Mouse (Mus musculus) lung, embryonic 15.5 days (tissue): ENCODE results near the gene Cacna2d2. TPM values are rescaled to one million over a fixed set of nuclear protein-coding genes. Genes with fewer than 3 reads are reported as not detected.

Experiments used
- ATAC-seq: fragments of 200-750 bp; cut with Nextera tagmentation; 2 replicates; pipeline ENCODE4 v1.8.0; 2017; ENCODE audit warnings: moderate number of reproducible peaks, borderline replicate concordance; ENCODE audit not compliant: low FRiP score, low TSS enrichment; ENCODE audit errors: extremely low read depth
- H3K27ac ChIP-seq: fragments of 300-500 bp; sonication (generic); 2 replicates; pipeline ENCODE4 v1.5.1; 2015; ENCODE audit warnings: moderate library complexity, mild to moderate bottlenecking, inconsistent platforms
- H3K27me3 ChIP-seq: fragments of 300-500 bp; sonication (generic); 2 replicates; pipeline ENCODE4 v1.6.1; 2015; ENCODE audit warnings: inconsistent platforms
- H3K36me3 ChIP-seq: fragments of 300-500 bp; sonication (generic); 2 replicates; pipeline ENCODE4 v1.6.1; 2015; ENCODE audit warnings: inconsistent platforms
- H3K4me1 ChIP-seq: fragments of 300-500 bp; sonication (generic); 2 replicates; pipeline ENCODE4 v1.6.1; 2015; ENCODE audit warnings: inconsistent platforms
- H3K4me2 ChIP-seq: fragments of 300-500 bp; sonication (generic); 2 replicates; pipeline ENCODE4 v1.6.1; 2015; ENCODE audit warnings: inconsistent platforms, mild to moderate bottlenecking, moderate library complexity
- H3K4me3 ChIP-seq: fragments of 300-500 bp; sonication (generic); 2 replicates; pipeline ENCODE4 v1.5.1; 2015; ENCODE audit warnings: mild to moderate bottlenecking, inconsistent platforms
- H3K9ac ChIP-seq: fragments of 300-500 bp; sonication (generic); 2 replicates; pipeline ENCODE4 v1.6.1; 2015; ENCODE audit warnings: inconsistent platforms
- H3K9me3 ChIP-seq: fragments of 300-500 bp; sonication (generic); 2 replicates; pipeline ENCODE4 v1.6.1; 2016; ENCODE audit warnings: inconsistent platforms
- WGBS: fragments of 180-500 bp; shearing (Covaris S2); methylation state at CpG from one replicate; pipeline ENCODE4 v1.1.7; 2015; 5-methylcytosine and 5-hydroxymethylcytosine counted together
- polyA plus RNA-seq: library from polyadenylated mRNA; unstranded; fragments of >200 nt; fragmentation: Nextera tagmentation; extraction: Ambion mirVana; gene quantifications from 2 replicates; pipeline ENCODE4 v1.2.1, GENCODE M21; 2015

The Cacna2d2 gene
- 0.30 and 0.42 TPM in 2 replicates for polyA plus RNA-seq

DNA sequence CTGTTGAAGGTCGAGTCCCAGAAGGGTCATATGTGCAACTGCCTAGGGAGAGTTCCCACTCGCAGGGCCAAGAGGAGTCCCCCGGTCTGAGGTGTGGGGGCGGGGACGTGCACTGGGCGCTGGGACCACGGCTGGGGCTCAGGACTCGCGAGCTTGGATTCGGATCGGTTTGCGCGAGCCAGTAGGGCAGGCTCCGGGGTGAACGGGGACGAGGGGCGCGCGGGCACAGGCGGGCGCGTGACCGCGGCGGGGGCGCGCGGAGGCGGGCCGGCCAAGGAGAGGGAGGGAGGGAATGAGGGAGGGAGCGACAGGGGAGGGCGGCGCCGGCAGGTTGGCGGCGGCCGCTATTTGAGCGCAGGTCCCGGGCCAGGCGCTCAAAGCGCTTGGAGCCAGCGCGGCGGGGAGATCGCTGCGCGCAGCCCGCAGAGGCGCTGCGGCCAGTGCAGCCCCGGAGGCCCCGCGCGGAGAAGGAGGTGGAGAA, at the start of gene Cacna2d2:
Gene Cacna2d2, plus strand, starts transcription at position 122 of the 481 bp plus-strand sequence.
- peak within 1 kb of the TSS; percentile 57 for H3K4me3 ChIP-seq
- no peaks in the 10 kb centered on the region for H3K9me3 ChIP-seq
- H3K4me2 ChIP-seq, result peak within 1 kb of the TSS; percentile 99
- peak within 1 kb of the TSS; percentile 33 for H3K9ac ChIP-seq
- peaks cover 8% of the 10 kb centered on the region for H3K4me1 ChIP-seq
- ATAC-seq, result peak; percentile 47; the same call in 1 of the 2 replicates
- WGBS, result 2% methylated on average over 26 of the region's 54 CpGs
- peaks cover 71% of the 10 kb centered on the region for H3K27me3 ChIP-seq
- H3K27ac ChIP-seq, result no peak within 1 kb of the TSS
- H3K36me3 ChIP-seq, result no peaks in the 10 kb centered on the region

DNA sequence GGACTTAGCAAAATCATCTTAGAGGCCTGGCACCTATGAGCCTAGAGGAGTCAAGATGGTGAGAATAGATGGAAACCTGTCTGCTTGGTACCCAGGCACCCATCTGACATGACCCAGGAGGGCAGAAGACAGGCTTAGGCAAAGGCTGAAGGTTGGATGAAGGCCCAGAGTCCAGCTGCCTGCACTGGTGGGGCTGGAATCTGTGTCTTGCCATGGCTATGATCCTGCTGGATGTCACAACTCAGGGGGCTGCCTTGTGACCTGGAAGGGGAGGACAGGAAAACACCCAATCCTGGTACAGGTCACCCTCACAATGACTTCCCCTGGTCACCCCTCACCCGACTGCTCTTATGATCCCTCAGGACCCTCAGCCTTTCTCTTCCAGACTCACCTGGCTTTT, 44.6 kb upstream of the Cacna2d2 start:
- H3K9me3 ChIP-seq, result no peaks in the 10 kb centered on the region
- no peak overlapping the region for H3K27ac ChIP-seq
- H3K36me3 ChIP-seq, result no peaks in the 10 kb centered on the region
- no peaks in the 10 kb centered on the region for H3K4me1 ChIP-seq
- WGBS, result 70% methylated on average over 1 of the region's 1 CpGs
- no peak overlapping the region for H3K9ac ChIP-seq
- H3K4me3 ChIP-seq, result no peak overlapping the region
- peaks cover 16% of the 10 kb centered on the region; the same call in 1 of the 2 replicates for H3K27me3 ChIP-seq
- ATAC-seq, result no peak
- H3K4me2 ChIP-seq, result no peak overlapping the region

DNA sequence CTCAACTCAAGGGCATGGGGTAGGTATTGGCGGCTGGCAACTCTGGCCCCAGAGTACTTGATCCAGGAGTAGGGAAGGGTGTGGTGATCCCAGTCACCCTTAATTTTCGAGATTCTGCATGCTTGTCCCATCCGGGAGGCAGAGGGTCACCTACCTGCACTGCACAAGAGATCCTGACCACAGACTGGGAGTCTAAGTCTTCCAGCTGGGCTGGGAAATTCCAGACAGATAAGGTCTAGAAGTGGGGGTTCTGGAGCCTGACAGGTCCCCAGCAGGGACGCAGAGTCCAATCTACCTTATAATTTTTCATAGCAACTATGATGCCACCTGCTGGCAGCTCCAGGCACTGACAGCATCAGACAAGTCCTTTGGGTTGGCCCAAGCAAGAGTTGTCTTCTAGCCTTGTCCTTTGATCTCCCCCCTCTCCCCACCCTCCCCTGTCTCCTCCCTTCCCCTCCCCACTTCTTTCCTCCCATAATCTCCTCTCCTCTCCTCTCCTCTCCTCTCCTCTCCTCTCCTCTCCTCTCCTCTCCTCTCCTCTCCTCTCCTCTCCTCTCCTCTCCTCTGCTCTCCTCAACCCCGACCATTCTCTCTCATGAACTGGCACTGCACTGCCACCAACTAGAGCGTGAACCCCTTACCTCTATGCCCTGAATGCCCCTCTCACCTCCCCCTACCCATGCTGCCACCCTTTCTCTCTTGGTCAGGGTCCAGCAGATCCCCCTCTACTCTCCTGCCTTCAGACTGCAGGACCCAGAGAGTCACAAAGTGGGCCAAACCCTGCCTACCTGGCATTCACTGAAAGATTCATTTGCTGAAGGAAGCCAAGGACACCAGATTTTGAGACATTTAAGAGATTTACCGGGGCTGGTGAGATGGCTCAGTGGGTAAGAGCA, 43.3 kb upstream of the Cacna2d2 start:
- no peak overlapping the region for H3K4me2 ChIP-seq
- H3K9ac ChIP-seq, result no peak overlapping the region
- no peaks in the 10 kb centered on the region for H3K4me1 ChIP-seq
- no peaks in the 10 kb centered on the region for H3K9me3 ChIP-seq
- H3K27me3 ChIP-seq, result peaks cover 16% of the 10 kb centered on the region; the same call in 1 of the 2 replicates
- no peaks in the 10 kb centered on the region for H3K36me3 ChIP-seq
- WGBS, result 43% methylated on average over 7 of the region's 7 CpGs
- no peak overlapping the region for H3K4me3 ChIP-seq
- ATAC-seq, result no peak
- H3K27ac ChIP-seq, result no peak overlapping the region

DNA sequence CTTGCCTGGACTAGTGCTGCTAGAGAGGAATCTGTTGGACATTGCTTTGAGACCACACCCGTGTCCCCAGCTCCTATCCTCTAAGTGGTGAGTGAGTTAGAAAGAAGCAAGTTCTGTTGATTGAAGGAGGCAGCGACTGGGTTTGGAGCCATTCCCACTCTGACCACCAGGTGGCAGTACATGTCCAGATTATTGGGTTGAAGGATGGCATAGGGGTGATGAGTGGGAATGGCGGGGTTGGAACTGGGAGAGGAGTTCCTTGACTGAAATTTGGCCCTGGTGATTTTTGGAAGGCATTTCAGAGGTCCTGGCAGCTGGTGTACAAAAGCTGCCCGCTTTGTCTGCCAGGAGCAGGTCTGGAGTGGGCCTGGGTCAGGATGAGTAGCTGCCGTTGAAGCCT, 41.8 kb upstream of the Cacna2d2 start:
- no peak for ATAC-seq
- Histone ChIP-seq H3K27me3 (peaks cover 16% of the 10 kb centered on the region; the same call in 1 of the 2 replicates), H3K9ac (no peak overlapping the region), H3K36me3 (no peaks in the 10 kb centered on the region), H3K4me2 (no peak overlapping the region), H3K27ac (no peak overlapping the region), H3K9me3 (no peaks in the 10 kb centered on the region), H3K4me3 (no peak overlapping the region), H3K4me1 (no peaks in the 10 kb centered on the region)
- WGBS, result 20% methylated on average over 5 of the region's 5 CpGs

DNA sequence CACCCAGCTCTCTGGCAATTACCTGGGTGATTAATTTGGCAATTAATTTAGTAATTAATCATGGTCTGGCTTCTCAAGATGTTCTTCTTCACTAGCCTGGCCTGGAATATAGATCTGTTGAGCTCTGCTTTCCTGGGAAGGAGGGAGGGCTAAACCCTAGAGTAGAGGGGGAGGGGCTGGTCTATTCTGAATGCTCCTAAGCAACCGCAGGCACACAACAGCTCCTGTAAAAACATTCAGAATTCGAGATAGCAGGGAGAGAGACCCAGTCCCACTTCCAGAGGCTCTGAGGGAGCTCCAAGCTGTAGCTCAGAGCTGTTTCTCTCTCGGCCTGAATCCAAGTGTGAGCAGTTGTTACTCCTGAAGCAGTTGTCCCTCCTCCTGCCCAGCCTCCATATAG, 38.4 kb upstream of the Cacna2d2 start:
- Histone ChIP-seq H3K9ac (no peak overlapping the region), H3K4me1 (no peaks in the 10 kb centered on the region), H3K27me3 (peaks cover 13% of the 10 kb centered on the region; the same call in 1 of the 2 replicates), H3K4me3 (no peak overlapping the region), H3K9me3 (no peaks in the 10 kb centered on the region), H3K36me3 (no peaks in the 10 kb centered on the region), H3K4me2 (no peak overlapping the region), H3K27ac (no peak overlapping the region)
- no peak for ATAC-seq
- 13% methylated on average over 3 of the region's 3 CpGs for WGBS

DNA sequence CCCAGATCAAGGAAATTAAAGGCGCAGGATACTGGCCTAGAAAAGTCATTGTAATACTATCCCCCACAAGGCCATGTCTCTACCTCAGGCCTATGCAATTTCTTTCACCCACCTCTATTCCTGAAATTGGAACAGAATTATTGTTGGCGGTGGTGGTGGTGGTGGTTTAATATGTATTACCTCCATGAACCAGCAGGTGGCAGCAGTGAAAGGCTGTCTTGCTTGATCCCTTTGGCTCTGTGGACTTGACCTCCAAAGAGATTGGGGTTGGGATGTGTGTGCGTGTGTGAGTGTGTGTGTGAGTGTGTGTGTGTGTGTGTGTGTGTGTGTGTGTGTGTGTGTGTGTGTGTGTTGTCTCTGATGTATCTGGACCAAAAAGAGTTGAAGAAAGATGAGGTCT, 32.8 kb upstream of the Cacna2d2 start:
- Histone ChIP-seq H3K4me1 (no peaks in the 10 kb centered on the region), H3K9me3 (no peaks in the 10 kb centered on the region), H3K4me3 (no peak overlapping the region), H3K4me2 (no peak overlapping the region), H3K36me3 (no peaks in the 10 kb centered on the region), H3K27me3 (0 out of 2 replicates have a peak, but pooled peaks cover 4% of the 10 kb centered on the region), H3K9ac (no peak overlapping the region), H3K27ac (no peak overlapping the region)
- WGBS, result 0% methylated on average over 3 of the region's 3 CpGs
- no peak for ATAC-seq

DNA sequence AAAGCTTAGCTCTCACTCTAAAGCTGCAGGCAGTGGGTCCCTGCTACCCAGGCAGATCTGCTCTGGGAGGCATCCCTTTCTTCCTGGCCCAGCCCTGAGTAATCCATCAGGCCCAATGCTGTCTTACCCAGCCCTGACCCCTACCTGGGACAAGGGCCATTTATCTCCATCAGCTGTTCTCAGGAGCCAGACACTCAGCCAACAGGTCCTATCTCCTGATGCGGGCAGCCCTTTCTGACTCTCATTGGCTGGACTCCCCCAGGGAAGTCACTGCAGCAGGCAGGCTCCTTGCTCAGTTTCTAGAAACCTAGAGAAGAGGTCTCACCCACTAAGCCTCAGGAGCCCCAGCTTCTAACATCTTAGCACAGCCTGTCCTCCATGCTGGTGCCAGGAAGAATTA, 31.1 kb upstream of the Cacna2d2 start:
- H3K4me2 ChIP-seq, result no peak overlapping the region
- no peak for ATAC-seq
- H3K27ac ChIP-seq, result no peak overlapping the region
- no peak overlapping the region for H3K4me3 ChIP-seq
- H3K9ac ChIP-seq, result no peak overlapping the region
- H3K4me1 ChIP-seq, result no peaks in the 10 kb centered on the region
- WGBS, result 55% methylated on average over 1 of the region's 1 CpGs
- H3K36me3 ChIP-seq, result no peaks in the 10 kb centered on the region
- H3K27me3 ChIP-seq, result 0 out of 2 replicates have a peak, but pooled peaks cover 4% of the 10 kb centered on the region
- H3K9me3 ChIP-seq, result no peaks in the 10 kb centered on the region

DNA sequence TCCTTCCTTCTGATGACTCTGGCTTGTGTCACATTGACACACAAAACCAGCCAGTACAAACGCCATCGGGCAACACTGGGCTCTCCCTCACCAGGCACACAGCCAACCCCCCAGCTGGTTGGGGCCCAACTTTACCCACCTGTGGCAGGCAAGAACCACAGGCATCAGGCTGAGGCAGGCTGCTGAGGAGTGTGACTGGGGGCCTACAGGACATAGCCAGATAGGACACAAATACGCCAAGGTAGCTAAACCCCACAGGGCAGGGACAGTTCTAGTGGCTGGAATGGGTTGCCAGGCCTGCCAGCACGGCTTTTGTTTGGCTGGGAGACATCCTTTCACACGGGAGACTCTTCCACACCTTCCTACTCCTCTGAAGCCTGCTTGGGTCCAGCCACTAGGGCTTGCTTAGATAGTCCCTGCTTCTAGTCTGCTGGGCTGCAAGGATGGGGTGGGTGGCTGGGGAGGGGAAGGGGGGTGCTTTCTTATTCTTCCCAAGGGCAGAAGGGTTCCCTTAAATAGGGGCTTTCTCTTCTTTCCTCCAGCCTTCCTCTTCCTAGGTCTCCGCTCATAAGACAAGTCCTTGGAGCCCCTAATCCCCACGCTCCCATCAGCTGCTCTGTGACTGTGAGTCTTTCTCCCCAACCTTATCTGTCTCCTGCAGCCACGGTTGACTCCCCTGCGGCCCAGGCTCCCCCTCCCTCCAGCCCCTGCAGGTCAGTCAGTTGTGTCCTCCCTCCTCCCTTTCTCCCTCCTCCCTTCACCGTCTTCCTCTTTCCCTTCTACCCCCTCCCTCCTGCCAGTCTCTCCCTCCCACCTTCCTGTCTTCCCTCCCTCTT, 29.9 kb upstream of the Cacna2d2 start:
- Histone ChIP-seq H3K36me3 (no peaks in the 10 kb centered on the region), H3K4me3 (no peak overlapping the region), H3K4me2 (no peak overlapping the region), H3K4me1 (no peaks in the 10 kb centered on the region), H3K9ac (no peak overlapping the region), H3K9me3 (no peaks in the 10 kb centered on the region), H3K27me3 (peaks cover 4% of the 10 kb centered on the region; the same call in 1 of the 2 replicates), H3K27ac (no peak overlapping the region)
- WGBS, result 33% methylated on average over 10 of the region's 10 CpGs
- ATAC-seq, result no peak

DNA sequence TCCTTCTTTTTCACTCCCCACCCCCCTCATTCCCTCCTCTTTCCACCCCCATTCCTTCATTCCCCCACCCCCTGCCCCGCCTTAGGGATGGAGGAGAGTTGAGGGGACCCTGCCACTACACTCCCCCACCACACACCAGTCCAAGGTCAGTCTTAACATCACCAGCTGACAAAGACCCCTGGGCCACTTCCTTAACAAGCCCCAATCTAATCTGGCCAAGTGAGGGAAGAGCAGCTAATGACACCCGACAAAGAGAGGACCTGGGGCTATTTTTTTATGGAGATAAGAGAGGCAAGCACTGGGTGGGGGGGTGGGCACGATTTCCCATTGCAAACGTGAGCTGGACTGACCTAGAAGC, 29.3 kb upstream of the Cacna2d2 start:
- H3K27me3 ChIP-seq, result peaks cover 10% of the 10 kb centered on the region; the same call in 1 of the 2 replicates
- no peak overlapping the region for H3K27ac ChIP-seq
- WGBS, result 11% methylated on average over 4 of the region's 4 CpGs
- no peaks in the 10 kb centered on the region for H3K4me1 ChIP-seq
- no peak for ATAC-seq
- no peak overlapping the region for H3K4me3 ChIP-seq
- H3K4me2 ChIP-seq, result no peak overlapping the region
- H3K9me3 ChIP-seq, result no peaks in the 10 kb centered on the region
- H3K36me3 ChIP-seq, result no peaks in the 10 kb centered on the region
- no peak overlapping the region for H3K9ac ChIP-seq

DNA sequence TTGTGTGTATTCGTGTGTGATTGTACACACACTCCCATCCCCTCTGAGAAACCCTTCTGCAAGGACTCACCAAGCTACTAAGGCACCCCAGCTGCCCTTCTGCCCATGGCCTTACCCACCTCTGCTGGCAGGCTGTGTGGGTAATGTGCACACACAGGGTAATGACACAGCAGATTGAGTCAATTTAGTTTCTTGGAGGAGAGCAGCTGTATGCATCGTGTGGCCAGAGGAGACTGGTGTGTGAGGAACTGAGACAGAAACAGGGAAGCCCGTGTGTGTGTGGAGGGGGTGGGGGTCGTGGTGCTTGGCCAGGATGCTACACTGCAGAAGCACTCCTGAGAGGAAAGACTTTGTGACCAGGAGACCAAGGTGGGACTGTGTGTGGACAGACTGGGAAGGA, 27.0 kb upstream of the Cacna2d2 start:
- Histone ChIP-seq H3K36me3 (no peaks in the 10 kb centered on the region), H3K27me3 (peaks cover 33% of the 10 kb centered on the region), H3K4me3 (no peak overlapping the region), H3K9me3 (no peaks in the 10 kb centered on the region), H3K4me1 (no peaks in the 10 kb centered on the region), H3K4me2 (no peak overlapping the region), H3K27ac (no peak overlapping the region), H3K9ac (no peak overlapping the region)
- 51% methylated on average over 4 of the region's 4 CpGs for WGBS
- ATAC-seq, result no peak

DNA sequence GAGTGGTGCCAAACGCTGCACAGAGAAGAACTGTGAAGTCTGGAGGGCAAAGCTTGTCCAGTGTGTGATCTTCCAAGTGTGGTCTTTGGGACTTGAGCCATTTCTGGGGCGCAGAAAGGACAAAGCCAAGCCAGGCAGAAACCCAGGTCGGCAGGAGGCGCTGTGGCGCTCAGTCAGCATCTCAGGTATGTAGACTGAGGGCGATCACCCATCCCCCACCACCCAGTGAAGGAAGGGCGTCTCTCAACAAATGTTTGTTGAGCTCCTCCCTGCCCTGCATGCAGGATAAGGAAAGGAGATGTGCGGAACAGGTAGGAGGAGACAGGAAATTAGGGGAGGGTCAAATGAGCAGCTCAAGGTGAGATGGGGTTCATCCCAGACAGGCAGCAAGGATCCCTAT, 24.8 kb upstream of the Cacna2d2 start:
- Histone ChIP-seq H3K9me3 (no peaks in the 10 kb centered on the region), H3K4me1 (peaks cover 4% of the 10 kb centered on the region; the same call in 1 of the 2 replicates), H3K4me3 (no peak overlapping the region), H3K4me2 (no peak overlapping the region), H3K27ac (no peak overlapping the region), H3K9ac (no peak overlapping the region), H3K27me3 (peaks cover 55% of the 10 kb centered on the region), H3K36me3 (no peaks in the 10 kb centered on the region)
- ATAC-seq, result no peak
- WGBS, result 5% methylated on average over 8 of the region's 8 CpGs
